Mouse (Mus musculus): ENCODE results near the gene Csnk1d.
A peak's percentile ranks its signal among the peaks of the same experiment; 100 is the strongest.

The Csnk1d gene

GRCm38 (mm10) chr11:120951731-120952730 lies 39.1 kb downstream of the Csnk1d start:
- peak; percentile 79 for DNase-seq

- peak; percentile 9 for DNase-seq
These were observed 39.9 kb downstream of the Csnk1d start for GRCm38 (mm10) chr11:120951237-120951636.

GRCm38 (mm10) chr11:120950281-120951202 lies 40.6 kb downstream of the Csnk1d start:
- DNase-seq: peak; percentile 100

GRCm38 (mm10) chr11:120949863-120950262 lies 41.3 kb downstream of the Csnk1d start:
- DNase-seq: peak; percentile 46

GRCm38 (mm10) chr11:120948861-120949851 lies 42.0 kb downstream of the Csnk1d start:
- DNase-seq: peak; percentile 81

- peak; percentile 41 for DNase-seq
These were observed 42.8 kb downstream of the Csnk1d start, which contains the start of gene Slc16a3 for GRCm38 (mm10) chr11:120948328-120948727. Slc16a3 (plus strand) TSS chr11:120948480.

- no peak for DNase-seq
These were observed 45.2 kb downstream of the Csnk1d start for GRCm38 (mm10) chr11:120945926-120946325.

- no peak for DNase-seq
These were observed 45.9 kb downstream of the Csnk1d start for GRCm38 (mm10) chr11:120945266-120945665.

GRCm38 (mm10) chr11:120940959-120941358 lies 50.2 kb downstream of the Csnk1d start:
- peak; percentile 2 for DNase-seq

GRCm38 (mm10) chr11:120939712-120940341 lies 51.3 kb downstream of the Csnk1d start:
- peak; percentile 43 for DNase-seq

- peak; percentile 74 for DNase-seq
These were observed 52.3 kb downstream of the Csnk1d start for GRCm38 (mm10) chr11:120938795-120939194.

- DNase-seq: peak; percentile 48
These were observed 53.2 kb downstream of the Csnk1d start for GRCm38 (mm10) chr11:120937976-120938375.

GRCm38 (mm10) chr11:120932564-120933398 lies 58.3 kb downstream of the Csnk1d start, which contains the start of gene Ccdc57:
Ccdc57 (minus strand) TSS chr11:120932872.
- DNase-seq: peak; percentile 89

GRCm38 (mm10) chr11:120931479-120931878 lies 59.7 kb downstream of the Csnk1d start:
- DNase-seq: no peak

- no peak for DNase-seq
These were observed 62.7 kb downstream of the Csnk1d start for GRCm38 (mm10) chr11:120928468-120928867.

- no peak for DNase-seq
These were observed 68.6 kb downstream of the Csnk1d start for GRCm38 (mm10) chr11:120922528-120922927.

- DNase-seq: no peak
These were observed 73.4 kb downstream of the Csnk1d start for GRCm38 (mm10) chr11:120917756-120918155.

GRCm38 (mm10) chr11:120916477-120916876 lies 74.7 kb downstream of the Csnk1d start:
- no peak for DNase-seq

GRCm38 (mm10) chr11:120913796-120914195 lies 77.3 kb downstream of the Csnk1d start:
- DNase-seq: no peak

Measured in liver (tissue).